In the genomic region with DNA sequence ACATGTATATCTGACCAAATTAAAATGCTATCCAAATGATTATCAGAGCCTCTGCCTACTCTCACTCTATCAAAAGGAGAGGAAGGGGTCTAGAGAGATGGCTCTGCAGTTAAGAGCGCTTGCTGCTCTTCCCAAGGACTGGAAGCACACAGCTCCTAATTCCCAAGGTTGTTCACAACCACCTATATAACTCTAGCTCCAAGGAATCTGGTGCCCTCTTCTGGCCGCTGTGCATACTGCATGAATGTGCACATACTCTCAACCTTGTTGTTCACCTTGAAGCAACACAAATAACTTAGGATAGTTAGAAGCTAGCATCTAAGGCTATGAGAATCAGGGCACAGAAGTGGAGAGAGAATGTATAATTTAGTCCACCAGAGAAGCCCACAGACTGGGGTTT, we compare ENCODE assay signal across 7 mouse cellular contexts.
DNase-seq lines count a peak whose midpoint lies in the region; ATAC-seq and TF ChIP-seq lines count a peak whose summit lies in the region.

No protein-coding gene starts in this region.

- no peak overlapping the region for H3K4me3 ChIP-seq in MEL (ENCODE audit: control insufficient read depth in 1 of 2, insufficient read depth in 1 of 2, low read depth in 2 of 2, low read length in 2 of 2)
- no peak overlapping the region for H3K4me3 ChIP-seq in bone marrow macrophage, adult 2 months (ENCODE audit: insufficient read depth, low read length)
- H3K4me3 ChIP-seq in hindbrain, postnatal 0 days (ENCODE audit: low read length), result no peak overlapping the region
- no peak overlapping the region for H3K4me3 ChIP-seq in liver, embryonic 16.5 days (ENCODE audit: low read depth, low read length)
- no peak overlapping the region for H3K4me3 ChIP-seq in stomach, embryonic 15.5 days (replicated peaks)

- H3K9me3 ChIP-seq in MEL (replicated peaks; ENCODE audit: insufficient read depth, low read length), result no peaks in the 10 kb centered on the region
- no peaks in the 10 kb centered on the region for H3K9me3 ChIP-seq in hindbrain, postnatal 0 days (ENCODE audit: low read length)
- H3K9me3 ChIP-seq in liver, embryonic 16.5 days (replicated peaks; ENCODE audit: control insufficient read depth, low read length), result no peaks in the 10 kb centered on the region
- no peaks in the 10 kb centered on the region for H3K9me3 ChIP-seq in stomach, embryonic 15.5 days

- no peak for TF ChIP-seq EP300 in MEL (IDR thresholded peaks at IDR 0.05; ENCODE audit: low read depth in 1 of 2, low read length in 2 of 2)

- no peak overlapping the region for H3K9ac ChIP-seq in MEL (ENCODE audit: control insufficient read depth, low read depth, low read length, poor library complexity, severe bottlenecking)
- no peak overlapping the region for H3K9ac ChIP-seq in hindbrain, postnatal 0 days (replicated peaks; ENCODE audit: low read length)
- no peak overlapping the region for H3K9ac ChIP-seq in liver, embryonic 16.5 days (ENCODE audit: low read depth, low read length)
- H3K9ac ChIP-seq in stomach, embryonic 15.5 days, result no peak overlapping the region

- no peak for ATAC-seq in hindbrain, postnatal 0 days
- ATAC-seq in liver, embryonic 16.5 days (ENCODE audit: low read depth), result peak; percentile 62
- ATAC-seq in stomach, embryonic 15.5 days (ENCODE audit: insufficient read depth, low FRiP score, low read depth), result 0 out of 2 replicates have a peak, but pooled peaks have one; percentile 39

- H3K36me3 ChIP-seq in MEL (ENCODE audit: control insufficient read depth in 1 of 2, insufficient read depth in 2 of 2, low read length in 2 of 2), result no peaks in the 10 kb centered on the region
- no peaks in the 10 kb centered on the region for H3K36me3 ChIP-seq in hindbrain, postnatal 0 days (ENCODE audit: insufficient read depth, low read length)
- H3K36me3 ChIP-seq in liver, embryonic 16.5 days (ENCODE audit: control insufficient read depth, insufficient read depth), result peaks cover 6% of the 10 kb centered on the region
- H3K36me3 ChIP-seq in stomach, embryonic 15.5 days, result 0 out of 2 replicates have a peak, but pooled peaks cover 4% of the 10 kb centered on the region

- peak; percentile 28 for DNase-seq in left cerebral cortex, postnatal 14 days (ENCODE audit: low spot score in 2 of 2)
- DNase-seq in left cerebral cortex, adult 11 months (ENCODE audit: low spot score), result no peak
- DNase-seq in MEL (ENCODE audit: low read depth, low spot score), result peak; percentile 76
- peak; percentile 59 for DNase-seq in hindbrain, postnatal 0 days (ENCODE audit: low spot score)

- peak; percentile 65 for TF ChIP-seq RAD21 in MEL (IDR thresholded peaks at IDR 0.05; ENCODE audit: low read depth, low read length)

- intact Hi-C loops in left cerebral cortex, postnatal 14 days (cut with DNase I), result no loop called here

- H3K27me3 ChIP-seq in MEL (ENCODE audit: control insufficient read depth in 1 of 2, insufficient read depth in 2 of 2, low read length in 2 of 2), result no peaks in the 10 kb centered on the region
- H3K27me3 ChIP-seq in hindbrain, postnatal 0 days (ENCODE audit: insufficient read depth, low read length), result no peaks in the 10 kb centered on the region
- no peaks in the 10 kb centered on the region for H3K27me3 ChIP-seq in liver, embryonic 16.5 days (ENCODE audit: control insufficient read depth, insufficient read depth, low read depth, low read length)
- no peaks in the 10 kb centered on the region for H3K27me3 ChIP-seq in stomach, embryonic 15.5 days (replicated peaks)

- H3K4me1 ChIP-seq in MEL (ENCODE audit: control insufficient read depth in 1 of 2, insufficient read depth in 2 of 2, low read length in 2 of 2), result no peaks in the 10 kb centered on the region
- H3K4me1 ChIP-seq in bone marrow macrophage, adult 2 months (ENCODE audit: control insufficient read depth, insufficient read depth, low read length), result peaks cover 4% of the 10 kb centered on the region; the same call in 1 of the 2 replicates
- no peaks in the 10 kb centered on the region for H3K4me1 ChIP-seq in hindbrain, postnatal 0 days (ENCODE audit: insufficient read depth, low read length)
- no peaks in the 10 kb centered on the region for H3K4me1 ChIP-seq in liver, embryonic 16.5 days (ENCODE audit: control insufficient read depth, low read depth, low read length)
- H3K4me1 ChIP-seq in stomach, embryonic 15.5 days, result no peaks in the 10 kb centered on the region

- no peak for TF ChIP-seq POLR2A in MEL (IDR thresholded peaks at IDR 0.05; ENCODE audit: control insufficient read depth in 1 of 2, insufficient read depth in 1 of 2, low read depth in 1 of 2, low read length in 2 of 2, poor library complexity in 1 of 2)
- no peak for TF ChIP-seq POLR2A in bone marrow macrophage, adult 2 months (IDR thresholded peaks at IDR 0.05; ENCODE audit: borderline replicate concordance, low read depth, low read length)

- WGBS in hindbrain, postnatal 0 days, result 39% methylated on average over 2 of the region's 2 CpGs
- 25% methylated on average over 2 of the region's 2 CpGs for WGBS in liver, embryonic 16.5 days (ENCODE audit: insufficient replicate concordance)
- WGBS in stomach, embryonic 15.5 days, result 38% methylated on average over 2 of the region's 2 CpGs

- no peak overlapping the region for H3K4me2 ChIP-seq in hindbrain, postnatal 0 days (ENCODE audit: low read depth, low read length)
- H3K4me2 ChIP-seq in liver, embryonic 16.5 days (ENCODE audit: low read depth, low read length), result no peak overlapping the region
- H3K4me2 ChIP-seq in stomach, embryonic 15.5 days, result no peak overlapping the region

- TF ChIP-seq CTCF in MEL (IDR thresholded peaks at IDR 0.05 in 2 of 3, conservative IDR thresholded peaks at IDR 0.05 in 1 of 3; ENCODE audit: control insufficient read depth in 1 of 3, insufficient read depth in 1 of 3, low read depth in 2 of 3, low read length in 3 of 3, poor library complexity in 1 of 3, severe bottlenecking in 1 of 3), result peak; percentile 53 to 85 (median 71)
- TF ChIP-seq CTCF in bone marrow macrophage, adult 2 months (IDR thresholded peaks at IDR 0.05; ENCODE audit: low read depth, low read length), result peak; percentile 12; the same call in 1 of the 2 replicates
- TF ChIP-seq CTCF in hindbrain, postnatal 0 days (IDR thresholded peaks at IDR 0.05; ENCODE audit: low read depth), result peak; percentile 79

- no peaks in the 10 kb centered on the region for H3K79me2 ChIP-seq in MEL (ENCODE audit: control insufficient read depth, insufficient read depth, low read length, poor library complexity)

- H3K27ac ChIP-seq in MEL (ENCODE audit: control insufficient read depth, low read depth, low read length), result no peak overlapping the region
- no peak overlapping the region for H3K27ac ChIP-seq in bone marrow macrophage, adult 2 months (ENCODE audit: insufficient read depth, low read depth, low read length)
- no peak overlapping the region for H3K27ac ChIP-seq in hindbrain, postnatal 0 days
- no peak overlapping the region for H3K27ac ChIP-seq in liver, embryonic 16.5 days (ENCODE audit: low read length)
- no peak overlapping the region for H3K27ac ChIP-seq in stomach, embryonic 15.5 days

TF ChIP-seq in MEL, 35 proteins besides CTCF, POLR2A, EP300 and RAD21:
- no peak for TF ChIP-seq MAFK (IDR thresholded peaks at IDR 0.05; ENCODE audit: borderline replicate concordance, low read depth, low read length)
- no peak for TF ChIP-seq MAX (IDR thresholded peaks at IDR 0.05; ENCODE audit: low read length)
- TF ChIP-seq SMC3 (IDR thresholded peaks at IDR 0.05; ENCODE audit: low read depth, low read length), result peak; percentile 71
- peak; percentile 54 for TF ChIP-seq ZC3H11A (IDR thresholded peaks at IDR 0.05; ENCODE audit: low read depth, low read length)

Comparison
In these comparisons a context has a peak if more than half of its experiments do, and no peak if none do; other contexts are left out.
1. CTCF ChIP-seq: peak in every context shown above with its lines; median percentile 79 in hindbrain, postnatal 0 days; 71 in MEL; 12 in bone marrow macrophage, adult 2 months.